Mouse (Mus musculus): ENCODE measurements at regions not wholly inside any gene's neighbourhood (a gene's known extent, or its start where the extent isn't known, plus 50 kb on each side); places are given as distances from the start of the nearest gene placed in this dataset.

DNA sequence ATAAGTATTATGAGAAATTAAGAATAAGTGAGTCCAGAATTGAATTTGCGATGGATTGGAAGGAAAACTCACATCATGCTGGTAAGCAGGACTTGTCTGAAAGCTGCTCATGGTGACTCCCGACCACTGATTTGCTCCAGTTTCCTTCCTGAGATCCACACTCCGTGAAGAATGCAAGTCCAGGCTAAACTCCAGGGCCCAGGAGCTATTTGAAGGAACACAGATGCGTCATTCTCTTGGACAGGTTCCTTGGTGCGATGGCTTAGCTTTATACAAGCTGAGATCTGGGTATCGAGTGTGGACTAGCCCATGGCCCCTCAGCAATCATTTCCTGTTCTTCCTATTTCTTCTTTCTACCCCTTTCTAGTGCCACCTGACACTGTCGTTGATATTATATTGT is 192.3 kb upstream of the Zfp64 start:
- DNase-seq (ENCODE audit: low spot score in 2 of 2), result no peak

DNA sequence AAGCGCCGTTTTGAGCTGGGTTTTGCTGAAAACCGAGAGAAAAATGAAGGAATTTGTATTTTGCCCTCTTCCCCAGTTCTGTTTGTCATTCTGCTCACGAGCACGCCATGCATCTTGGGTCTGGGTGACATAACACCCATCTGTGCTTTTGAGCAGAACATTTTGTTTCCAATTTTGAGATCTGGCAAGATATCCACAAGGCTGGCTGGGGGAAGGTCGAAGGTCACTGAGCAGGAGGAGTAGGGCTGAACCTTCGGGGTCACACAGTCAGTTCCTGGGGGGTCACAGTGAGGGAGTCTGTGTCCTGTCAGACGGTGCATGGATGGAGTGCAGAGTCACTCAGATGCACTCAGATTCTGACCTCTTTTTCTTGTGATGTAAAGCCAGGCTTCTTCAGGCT is 186.8 kb upstream of the Zfp64 start:
- DNase-seq (ENCODE audit: low spot score in 2 of 2), result no peak

- DNase-seq (ENCODE audit: low spot score in 2 of 2), result no peak
Observed at GRCm38 (mm10) chr2:169133855-169134254, 178.5 kb upstream of the Zfp64 start.

DNA sequence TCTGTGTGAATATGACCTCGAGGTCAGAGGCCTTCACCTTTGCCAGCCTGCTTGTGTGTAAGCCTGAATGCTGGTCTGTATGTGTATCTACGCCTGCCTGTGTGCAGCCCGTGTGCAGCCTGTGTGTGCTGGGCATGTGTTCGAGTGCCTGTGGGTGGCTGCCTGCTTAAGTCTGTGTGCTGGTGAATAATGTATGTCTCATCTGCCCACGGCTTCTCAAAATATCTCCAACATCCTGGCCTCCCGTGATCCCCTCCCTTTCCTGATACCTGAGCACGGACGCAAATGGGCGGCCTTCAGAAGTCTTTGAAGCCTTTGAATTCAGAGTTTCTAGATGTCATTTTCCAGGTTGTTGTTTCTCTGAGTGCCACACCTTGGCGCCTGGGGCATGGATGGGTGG is 170.1 kb upstream of the Zfp64 start:
- DNase-seq (ENCODE audit: low spot score in 2 of 2), result no peak

DNA sequence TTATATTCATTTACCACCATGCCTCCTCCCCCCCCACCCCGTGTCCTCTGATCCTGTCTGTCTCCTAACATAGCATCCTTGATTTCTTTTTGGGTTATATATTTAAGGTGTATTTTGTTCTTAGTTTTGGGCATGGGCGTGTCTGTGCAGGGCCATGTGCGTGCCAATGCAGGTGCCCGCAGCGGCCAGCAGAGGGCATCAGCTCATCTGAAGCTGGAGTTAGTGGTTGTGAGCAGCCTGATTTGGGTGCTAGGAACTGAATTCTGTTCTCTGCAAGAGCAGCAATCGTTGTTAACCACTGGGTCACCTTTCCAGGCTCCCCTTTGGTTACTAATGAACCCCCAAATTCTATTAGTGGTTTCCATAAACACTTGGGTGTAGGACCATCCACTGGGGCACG is 167.5 kb upstream of the Zfp64 start:
- DNase-seq (ENCODE audit: low spot score in 2 of 2), result no peak

DNA sequence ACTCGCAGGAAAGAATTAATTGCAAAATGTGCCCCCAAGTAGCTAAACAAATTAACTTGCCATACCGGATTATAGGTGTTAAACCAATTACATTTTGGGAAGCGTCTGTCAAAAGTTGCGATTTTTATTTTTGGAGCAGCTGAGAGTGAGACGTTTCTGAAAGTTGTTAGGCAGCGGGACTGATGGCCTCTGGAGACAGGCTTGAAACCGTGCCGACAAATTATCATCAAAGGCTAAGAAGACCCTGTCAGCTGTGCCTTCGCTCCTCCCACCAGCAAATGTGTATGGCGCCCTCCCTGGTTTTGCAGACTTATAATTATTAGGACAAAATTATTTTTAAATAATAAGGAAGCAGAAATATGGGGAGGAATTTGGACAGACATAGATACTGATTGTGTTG is 161.5 kb upstream of the Zfp64 start:
- no peak for DNase-seq (ENCODE audit: low spot score in 2 of 2)

- DNase-seq (ENCODE audit: low spot score in 2 of 2), result no peak
Observed at GRCm38 (mm10) chr2:169109044-169109443, 153.7 kb upstream of the Zfp64 start.

GRCm38 (mm10) chr2:169108037-169108436 is 152.7 kb upstream of the Zfp64 start:
- peak in 1 of 2 experiments; percentile 24 for DNase-seq (ENCODE audit: low spot score in 2 of 2)

DNA sequence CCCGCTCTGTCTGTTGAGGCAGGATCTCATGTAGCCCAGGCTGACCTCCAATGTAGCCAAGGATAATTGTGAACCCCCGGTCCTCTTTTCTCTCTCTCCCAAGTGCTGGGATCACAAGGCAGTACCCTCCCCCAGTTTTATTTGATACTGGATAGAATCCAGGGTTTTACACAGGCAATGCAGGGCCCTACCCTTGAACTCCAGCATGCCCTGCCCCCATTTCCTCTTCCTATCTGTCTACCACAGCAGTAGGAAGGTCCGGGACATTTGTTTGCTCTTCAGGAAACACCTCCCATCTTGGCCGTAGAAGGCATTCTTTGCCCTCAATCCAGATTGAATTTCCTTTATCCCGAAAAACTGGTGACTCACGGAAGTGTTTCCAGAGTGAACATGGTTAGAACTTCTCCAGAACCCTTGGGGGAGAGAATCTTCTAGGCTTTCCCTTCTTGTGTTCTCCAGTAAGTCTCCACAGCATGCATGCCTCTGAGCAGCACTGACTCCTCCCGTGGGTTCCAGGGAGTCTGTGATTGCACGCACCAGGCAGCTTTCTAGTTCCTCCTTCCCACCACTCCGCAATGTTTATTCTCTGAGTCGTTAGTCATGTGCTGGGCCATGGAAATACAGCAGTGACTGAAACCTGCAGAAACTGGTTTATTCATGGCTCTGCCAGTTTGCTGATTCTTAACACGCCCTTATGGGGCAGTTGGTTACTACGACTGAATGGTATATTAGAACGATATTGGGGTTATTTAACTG is 146.3 kb upstream of the Zfp64 start:
- no peak for DNase-seq (ENCODE audit: low spot score in 2 of 2)

- DNase-seq (ENCODE audit: low spot score in 2 of 2), result no peak
Observed at GRCm38 (mm10) chr2:169100516-169100915, 145.1 kb upstream of the Zfp64 start.

DNA sequence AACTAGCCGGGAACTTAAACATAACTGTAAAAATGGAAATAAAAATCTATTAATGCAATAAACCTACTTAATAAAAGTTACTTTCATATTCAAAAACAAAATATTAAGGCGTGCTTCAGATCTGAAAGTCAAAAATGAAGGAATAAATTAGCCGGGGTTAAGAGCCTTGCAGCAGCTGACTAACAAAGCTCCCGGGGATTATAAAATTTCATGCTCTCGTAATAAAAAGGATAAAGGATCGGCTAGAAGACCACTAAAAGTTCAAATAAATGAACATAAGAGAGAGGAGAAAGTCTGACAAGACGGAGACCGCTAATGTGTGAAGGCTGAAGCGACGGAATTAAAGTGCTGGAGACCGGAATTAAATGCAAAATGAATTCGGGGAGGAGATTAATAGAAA is 144.3 kb upstream of the Zfp64 start:
- no peak for DNase-seq (ENCODE audit: low spot score in 2 of 2)

DNA sequence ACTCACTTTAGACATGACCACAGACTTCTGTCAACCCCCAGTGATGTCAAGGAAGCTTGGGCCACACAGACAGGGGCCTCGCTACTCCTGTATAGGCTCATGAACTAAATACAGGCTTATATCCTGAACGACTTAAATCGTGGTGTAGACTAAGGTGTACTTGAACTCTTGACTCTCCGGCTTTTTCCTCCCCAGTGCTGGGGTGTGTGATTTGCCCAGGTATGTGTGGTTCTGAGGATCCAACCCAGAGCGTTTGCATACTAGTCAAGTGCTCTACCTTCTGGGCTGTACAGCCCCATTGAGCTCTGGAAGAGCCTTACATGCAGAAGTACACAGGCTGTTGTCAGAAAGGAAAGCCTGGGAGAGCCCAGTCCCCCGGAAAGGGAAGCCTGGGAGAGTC is 143.2 kb upstream of the Zfp64 start:
- no peak for DNase-seq (ENCODE audit: low spot score in 2 of 2)

GRCm38 (mm10) chr2:169094011-169094754 is 138.8 kb upstream of the Zfp64 start:
- no peak for DNase-seq (ENCODE audit: low spot score in 2 of 2)

DNA sequence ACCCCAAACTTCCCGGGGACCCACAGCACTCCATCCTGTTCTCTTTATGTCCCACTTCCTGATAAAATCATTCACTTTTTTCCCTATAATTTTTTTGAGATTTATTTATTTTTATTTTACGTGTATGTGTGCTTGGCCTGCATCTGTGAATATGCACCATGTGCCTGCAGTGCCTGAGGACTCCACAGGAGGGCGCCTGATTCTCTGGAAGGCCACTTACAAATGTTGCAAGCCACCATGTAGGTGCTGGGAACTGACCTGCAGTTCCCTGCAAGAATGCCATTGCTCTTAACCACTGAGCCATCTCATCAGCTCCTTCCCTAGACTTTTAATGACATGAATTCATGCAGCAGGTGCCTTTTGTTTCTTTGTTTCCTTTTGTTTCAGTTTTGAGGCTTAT is 134.9 kb upstream of the Zfp64 start:
- no peak for DNase-seq (ENCODE audit: low spot score in 2 of 2)

GRCm38 (mm10) chr2:169088870-169089484 is 133.6 kb upstream of the Zfp64 start:
- no peak for DNase-seq (ENCODE audit: low spot score in 2 of 2)

DNA sequence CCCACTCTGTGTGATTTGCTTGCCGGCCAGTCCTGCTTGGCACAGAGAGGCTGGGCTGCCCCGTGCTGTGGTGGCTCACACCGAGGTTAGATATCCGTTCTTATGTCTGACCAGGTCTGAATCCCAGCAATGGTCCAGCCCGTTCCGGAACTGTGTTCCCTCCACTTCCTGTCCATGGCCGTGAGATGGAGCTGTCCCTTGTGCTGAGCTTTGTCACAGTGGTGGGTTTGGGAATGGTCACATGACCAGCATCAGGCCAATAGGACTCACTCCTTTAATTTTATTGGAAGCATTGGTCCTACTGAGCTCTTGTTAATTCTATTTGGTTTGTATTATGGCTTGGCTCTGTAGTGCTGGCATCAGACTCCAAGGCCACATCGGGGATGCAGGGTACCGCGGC is 132.9 kb upstream of the Zfp64 start:
- DNase-seq (ENCODE audit: low spot score in 2 of 2), result no peak

- no peak for DNase-seq (ENCODE audit: low spot score in 2 of 2)
Observed at GRCm38 (mm10) chr2:169071267-169071666, 115.9 kb upstream of the Zfp64 start.

GRCm38 (mm10) chr2:169065166-169065698 is 109.8 kb upstream of the Zfp64 start:
- DNase-seq (ENCODE audit: low spot score in 2 of 2), result no peak

GRCm38 (mm10) chr2:169061520-169061919 is 106.1 kb upstream of the Zfp64 start:
- peak; percentile 53 to 80 for DNase-seq (ENCODE audit: low spot score in 2 of 2)

GRCm38 (mm10) chr2:169060495-169060894 is 105.1 kb upstream of the Zfp64 start:
- peak; percentile 5 to 8 for DNase-seq (ENCODE audit: low spot score in 2 of 2)

DNA sequence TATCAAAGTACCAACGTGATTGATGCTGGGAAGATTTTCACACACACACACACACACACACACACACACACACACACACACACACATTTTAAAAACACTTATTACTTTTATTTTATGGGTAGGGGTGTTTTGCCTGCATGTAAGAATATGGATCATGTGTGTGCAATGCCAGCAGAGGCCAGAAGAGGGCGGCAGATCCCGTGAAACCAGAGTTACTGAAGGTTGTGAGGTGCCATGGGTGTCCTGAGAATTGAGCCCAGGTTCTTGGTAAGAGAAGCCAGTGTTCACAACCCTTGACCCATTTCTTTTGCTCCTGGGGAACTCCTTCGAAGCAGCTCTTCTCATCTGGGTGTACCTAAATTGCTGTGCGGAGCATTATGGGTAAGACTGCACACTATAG is 102.4 kb upstream of the Zfp64 start:
- no peak for DNase-seq (ENCODE audit: low spot score in 2 of 2)

DNA sequence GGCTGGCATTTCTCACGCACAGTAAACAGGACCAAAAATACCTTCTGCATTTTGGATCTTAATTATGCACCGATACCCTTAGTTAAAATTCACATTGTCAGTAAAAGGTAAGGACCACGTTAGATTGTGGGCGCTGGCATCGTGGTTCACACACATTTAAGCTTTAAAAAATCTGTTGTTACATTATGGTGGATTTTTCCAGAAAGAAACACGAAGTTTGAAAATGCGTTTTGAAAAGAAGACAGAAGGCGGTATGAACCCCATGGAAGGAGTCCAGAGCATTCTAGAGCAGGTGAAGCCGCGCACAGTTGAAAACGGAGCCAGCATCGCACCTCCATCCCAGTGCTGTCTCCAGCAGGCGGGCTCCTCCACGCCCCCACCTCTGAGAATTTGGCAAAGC is 94.6 kb upstream of the Zfp64 start:
- no peak for DNase-seq (ENCODE audit: low spot score in 2 of 2)

- no peak for DNase-seq (ENCODE audit: low spot score in 2 of 2)
Observed at GRCm38 (mm10) chr2:169041748-169042147, 86.4 kb upstream of the Zfp64 start.

Measured in frontal cortex, postnatal 10 days (tissue).